Mouse (Mus musculus) liver, embryonic 11.5 days (tissue): Measurements from ENCODE around the gene Ppp1r12b. TPM values are rescaled to one million over a fixed set of nuclear protein-coding genes. Genes with fewer than 3 reads are reported as not detected.

ENCODE experiments used
- ATAC-seq: fragments of 200-750 bp; cut with Nextera tagmentation; replicated peaks from 2 replicates; pipeline ENCODE4 v1.8.0; 2017; ENCODE audit warnings: moderate number of reproducible peaks, mild to moderate bottlenecking, moderate TSS enrichment, moderate library complexity; ENCODE audit not compliant: low FRiP score
- DNase-seq: peaks from one replicate; pipeline ENCODE4 v3.0.0-alpha.2; 2017; ENCODE audit warnings: low spot score
- H3K27ac ChIP-seq: fragments of 300-500 bp; sonication (generic); 2 replicates; pipeline ENCODE4 v1.5.1; 2014; ENCODE audit warnings: mild to moderate bottlenecking, low read depth, low read length, control low read depth
- H3K27me3 ChIP-seq: fragments of 300-500 bp; sonication (generic); replicated peaks from 2 replicates; pipeline ENCODE4 v1.6.1; 2014; ENCODE audit warnings: low read length, mixed read lengths; ENCODE audit not compliant: control insufficient read depth, insufficient read depth
- H3K36me3 ChIP-seq: fragments of 300-500 bp; sonication (generic); 2 replicates; pipeline ENCODE4 v1.6.1; 2014; ENCODE audit warnings: mild to moderate bottlenecking, low read length, moderate library complexity, mixed read lengths; ENCODE audit not compliant: control insufficient read depth, insufficient read depth
- H3K4me1 ChIP-seq: fragments of 300-500 bp; sonication (generic); replicated peaks from 2 replicates; pipeline ENCODE4 v1.6.1; 2014; ENCODE audit warnings: low read length, mixed read lengths; ENCODE audit not compliant: control insufficient read depth, insufficient read depth
- H3K4me2 ChIP-seq: fragments of 300-500 bp; sonication (generic); 2 replicates; pipeline ENCODE4 v1.6.1; 2014; ENCODE audit warnings: mild to moderate bottlenecking, control low read depth, moderate library complexity
- H3K4me3 ChIP-seq: fragments of 300-500 bp; sonication (generic); 2 replicates; pipeline ENCODE4 v1.5.1; 2014; ENCODE audit warnings: low read depth, low read length, control low read depth
- H3K9ac ChIP-seq: fragments of 300-500 bp; sonication (generic); 2 replicates; pipeline ENCODE4 v1.6.1; 2014; ENCODE audit warnings: low read depth, low read length, control low read depth
- H3K9me3 ChIP-seq: fragments of 300-500 bp; sonication (generic); 2 replicates; pipeline ENCODE4 v1.6.1; 2016; ENCODE audit warnings: low read length, inconsistent platforms, mixed read lengths; ENCODE audit not compliant: control insufficient read depth
- WGBS: fragments of 180-500 bp; shearing (Covaris S2); extraction: QIAGEN DNeasy Blood & Tissue Kit; methylation state at CpG from one replicate; pipeline ENCODE4 v1.1.7; 2014; 5-methylcytosine and 5-hydroxymethylcytosine counted together
- polyA plus RNA-seq: library from polyadenylated mRNA; unstranded; fragments of >200 nt; fragmentation: Nextera tagmentation; extraction: Ambion mirVana; gene quantifications from 2 replicates; pipeline ENCODE4 v1.2.1, GENCODE M21; 2014

The Ppp1r12b gene
- polyA plus RNA-seq, 1 experiment from 2014 or later: 4.4 TPM

DNA sequence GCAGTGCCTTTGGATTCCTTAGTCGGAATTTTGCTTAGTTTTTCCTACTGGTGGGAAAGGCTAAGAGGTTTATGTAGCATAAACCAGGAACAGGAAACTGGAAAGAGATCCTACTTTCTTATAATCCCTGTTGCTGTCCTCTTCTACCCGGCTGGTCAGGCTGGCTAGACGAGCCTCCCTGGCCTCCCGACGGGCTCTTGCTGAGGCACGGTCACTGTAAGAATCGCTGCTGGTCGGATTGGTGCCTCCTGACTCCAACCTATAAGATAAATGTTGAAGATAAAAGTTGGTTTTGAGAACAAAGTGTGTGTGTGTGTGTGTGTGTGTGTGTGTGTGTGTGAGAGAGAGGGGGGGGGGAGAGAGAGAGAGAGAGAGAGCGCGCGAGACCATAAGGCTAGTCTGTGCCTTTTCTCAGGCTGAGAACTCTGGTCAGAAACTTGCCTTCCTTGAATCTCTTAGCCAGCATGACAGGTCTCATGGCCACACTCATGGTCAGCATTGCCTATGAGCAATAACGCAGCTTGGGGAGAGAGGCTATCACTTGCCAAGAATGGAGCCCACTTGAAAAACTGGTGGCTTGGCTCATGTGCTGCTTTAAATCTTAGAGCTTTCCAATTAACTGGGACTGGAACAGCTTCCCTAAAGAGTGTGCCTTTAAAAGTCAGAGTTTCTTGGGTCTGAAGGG, 178.4 kb downstream of the Ppp1r12b start:
- H3K4me3 ChIP-seq: no peak overlapping the region
- 0 out of 2 replicates have a peak, but pooled peaks cover 2% of the 10 kb centered on the region for H3K36me3 ChIP-seq
- no peak for ATAC-seq
- H3K27ac ChIP-seq: no peak overlapping the region
- no peak overlapping the region for H3K4me2 ChIP-seq
- 84% methylated on average over 12 of the region's 12 CpGs for WGBS
- H3K4me1 ChIP-seq: peaks cover 8% of the 10 kb centered on the region
- no peak for DNase-seq
- H3K9ac ChIP-seq: no peak overlapping the region
- H3K9me3 ChIP-seq: no peaks in the 10 kb centered on the region
- H3K27me3 ChIP-seq: no peaks in the 10 kb centered on the region

- H3K4me1 ChIP-seq: peaks cover 11% of the 10 kb centered on the region
- WGBS: 56% methylated on average over 3 of the region's 3 CpGs
- H3K27ac ChIP-seq: no peak overlapping the region
- no peak overlapping the region for H3K4me3 ChIP-seq
- H3K27me3 ChIP-seq: no peaks in the 10 kb centered on the region
- DNase-seq (no peak), ATAC-seq (no peak)
- no peak overlapping the region for H3K4me2 ChIP-seq
- no peak overlapping the region for H3K9ac ChIP-seq
- 0 out of 2 replicates have a peak, but pooled peaks cover 2% of the 10 kb centered on the region for H3K36me3 ChIP-seq
- no peaks in the 10 kb centered on the region for H3K9me3 ChIP-seq
Measured at GRCm38 (mm10) chr1:134775631-134776030, 180.1 kb downstream of the Ppp1r12b start.

- Histone ChIP-seq H3K27me3 (no peaks in the 10 kb centered on the region), H3K9ac (no peak overlapping the region), H3K4me1 (peaks cover 11% of the 10 kb centered on the region), H3K36me3 (0 out of 2 replicates have a peak, but pooled peaks cover 2% of the 10 kb centered on the region), H3K4me3 (no peak overlapping the region), H3K4me2 (no peak overlapping the region), H3K27ac (no peak overlapping the region), H3K9me3 (no peaks in the 10 kb centered on the region)
- WGBS: 74% methylated on average over 6 of the region's 6 CpGs
- no peak for DNase-seq
- no peak for ATAC-seq
Measured at GRCm38 (mm10) chr1:134774728-134775287, 180.9 kb downstream of the Ppp1r12b start.

GRCm38 (mm10) chr1:134774247-134774646, 181.5 kb downstream of the Ppp1r12b start:
- DNase-seq (no peak), ATAC-seq (no peak)
- H3K9me3 ChIP-seq: no peaks in the 10 kb centered on the region
- H3K27ac ChIP-seq: peak overlapping the region; percentile 43; the same call in 1 of the 2 replicates
- no peaks in the 10 kb centered on the region for H3K27me3 ChIP-seq
- no peak overlapping the region for H3K9ac ChIP-seq
- H3K36me3 ChIP-seq: 0 out of 2 replicates have a peak, but pooled peaks cover 2% of the 10 kb centered on the region
- no peak overlapping the region for H3K4me2 ChIP-seq
- no peak overlapping the region for H3K4me3 ChIP-seq
- peaks cover 11% of the 10 kb centered on the region for H3K4me1 ChIP-seq
- WGBS: 80% methylated on average over 2 of the region's 2 CpGs

GRCm38 (mm10) chr1:134773256-134773655, 182.5 kb downstream of the Ppp1r12b start:
- no peak overlapping the region for H3K9ac ChIP-seq
- H3K4me3 ChIP-seq: no peak overlapping the region
- peaks cover 11% of the 10 kb centered on the region for H3K4me1 ChIP-seq
- H3K36me3 ChIP-seq: 0 out of 2 replicates have a peak, but pooled peaks cover 2% of the 10 kb centered on the region
- ATAC-seq: no peak
- no peak overlapping the region for H3K27ac ChIP-seq
- H3K27me3 ChIP-seq: no peaks in the 10 kb centered on the region
- DNase-seq: no peak
- no peaks in the 10 kb centered on the region for H3K9me3 ChIP-seq
- 74% methylated on average over 12 of the region's 12 CpGs for WGBS
- no peak overlapping the region for H3K4me2 ChIP-seq

DNA sequence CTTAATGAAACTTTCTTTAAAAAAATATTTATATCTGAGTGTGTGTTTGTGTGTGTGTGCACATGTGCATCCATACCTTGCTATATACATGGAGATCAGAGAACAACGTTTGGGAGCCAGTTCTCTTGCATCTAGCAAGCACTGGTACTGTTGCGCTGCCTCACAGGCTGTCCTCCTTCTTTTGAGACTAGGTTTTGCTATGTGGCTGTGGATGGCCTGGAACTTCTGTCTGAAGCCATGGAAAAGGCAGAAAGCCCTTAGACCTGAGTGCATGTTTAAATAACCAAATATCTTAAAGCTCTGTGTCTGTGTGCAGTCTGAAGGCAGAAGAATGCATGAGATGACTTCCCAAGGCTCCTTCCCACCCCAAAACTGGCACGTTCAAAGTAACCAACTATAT, 182.9 kb downstream of the Ppp1r12b start:
- 87% methylated on average over 3 of the region's 3 CpGs for WGBS
- Histone ChIP-seq H3K27me3 (no peaks in the 10 kb centered on the region), H3K4me1 (peaks cover 11% of the 10 kb centered on the region), H3K4me3 (no peak overlapping the region), H3K9me3 (no peaks in the 10 kb centered on the region), H3K36me3 (0 out of 2 replicates have a peak, but pooled peaks cover 2% of the 10 kb centered on the region), H3K27ac (no peak overlapping the region), H3K9ac (no peak overlapping the region), H3K4me2 (no peak overlapping the region)
- ATAC-seq (no peak), DNase-seq (no peak)

DNA sequence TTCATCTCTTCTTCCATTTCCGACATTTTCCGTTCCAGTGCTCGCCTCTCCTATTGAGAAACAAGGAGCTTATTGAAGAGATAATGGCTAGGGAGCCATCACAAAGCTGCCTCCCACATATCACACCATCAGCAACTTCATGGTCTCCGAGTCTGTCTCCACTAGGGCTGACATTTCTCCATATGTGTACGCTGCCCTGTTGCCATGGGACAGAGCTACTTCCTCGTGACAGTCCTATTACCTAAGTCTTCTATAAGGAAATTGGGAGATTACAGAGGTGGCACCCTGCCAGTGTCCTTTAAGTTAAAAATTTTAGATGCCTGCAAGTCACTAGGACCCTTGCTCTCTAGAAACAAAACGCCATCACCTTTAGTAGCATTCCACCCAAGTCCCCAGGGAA, 183.7 kb downstream of the Ppp1r12b start:
- Histone ChIP-seq H3K4me3 (no peak overlapping the region), H3K27me3 (no peaks in the 10 kb centered on the region), H3K9ac (no peak overlapping the region), H3K4me2 (no peak overlapping the region), H3K9me3 (no peaks in the 10 kb centered on the region), H3K4me1 (peaks cover 11% of the 10 kb centered on the region), H3K36me3 (0 out of 2 replicates have a peak, but pooled peaks cover 2% of the 10 kb centered on the region), H3K27ac (no peak overlapping the region)
- ATAC-seq (no peak), DNase-seq (no peak)
- WGBS: 81% methylated on average over 7 of the region's 7 CpGs

- no peak overlapping the region for H3K4me2 ChIP-seq
- DNase-seq: no peak
- no peak for ATAC-seq
- H3K4me1 ChIP-seq: peaks cover 11% of the 10 kb centered on the region
- H3K36me3 ChIP-seq: 0 out of 2 replicates have a peak, but pooled peaks cover 2% of the 10 kb centered on the region
- no peaks in the 10 kb centered on the region for H3K27me3 ChIP-seq
- no peak overlapping the region for H3K27ac ChIP-seq
- 67% methylated on average over 6 of the region's 6 CpGs for WGBS
- H3K9me3 ChIP-seq: no peaks in the 10 kb centered on the region
- no peak overlapping the region for H3K4me3 ChIP-seq
- H3K9ac ChIP-seq: no peak overlapping the region
Measured at GRCm38 (mm10) chr1:134771353-134771752, 184.4 kb downstream of the Ppp1r12b start.

DNA sequence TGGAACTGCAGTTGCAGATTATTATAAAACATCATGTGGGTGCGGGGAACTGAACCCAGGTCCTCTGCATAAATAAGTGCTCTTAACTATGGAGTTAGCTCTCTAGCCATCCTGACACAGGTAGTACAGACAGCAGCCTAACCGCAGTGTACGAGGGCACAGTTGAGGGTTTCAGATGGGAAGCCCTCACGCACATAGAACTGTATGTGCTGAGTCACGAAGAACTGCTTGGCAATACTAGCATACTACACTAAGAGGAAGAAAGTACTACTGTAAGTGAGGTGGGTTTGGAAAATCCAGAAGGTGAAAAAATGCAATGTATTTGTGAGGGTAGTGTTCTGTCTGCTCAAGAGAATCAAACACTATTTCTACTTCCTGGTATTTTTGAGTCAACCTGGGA, 185.4 kb downstream of the Ppp1r12b start:
- Histone ChIP-seq H3K4me1 (peaks cover 11% of the 10 kb centered on the region), H3K27ac (no peak overlapping the region), H3K4me2 (no peak overlapping the region), H3K9me3 (no peaks in the 10 kb centered on the region), H3K27me3 (no peaks in the 10 kb centered on the region), H3K9ac (no peak overlapping the region), H3K4me3 (no peak overlapping the region), H3K36me3 (0 out of 2 replicates have a peak, but pooled peaks cover 4% of the 10 kb centered on the region)
- no peak for DNase-seq
- WGBS: 88% methylated on average over 5 of the region's 5 CpGs
- no peak for ATAC-seq
